Mouse (Mus musculus): ENCODE data around the gene Fut9.

Gene Fut9

DNA sequence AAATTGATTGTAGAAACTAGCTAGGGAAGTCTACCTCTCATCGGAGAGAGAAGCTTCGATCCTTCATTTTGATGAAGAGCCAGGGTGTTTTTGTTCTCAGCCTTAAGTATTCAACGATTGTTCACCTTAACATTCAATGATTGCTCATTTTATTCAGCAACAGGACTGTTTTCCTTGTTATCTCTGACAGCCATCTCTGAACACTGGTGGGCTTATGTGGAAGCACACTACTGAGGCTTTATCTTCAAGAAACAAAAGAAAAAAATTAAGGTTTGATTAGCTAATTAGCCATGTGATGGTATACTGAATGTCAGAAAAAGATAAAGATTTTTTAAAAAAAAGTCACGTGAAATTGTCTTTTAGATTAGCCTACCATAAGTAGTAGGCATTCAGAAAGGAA, 158.1 kb downstream of the Fut9 start:
- no peak for DNase-seq

DNA sequence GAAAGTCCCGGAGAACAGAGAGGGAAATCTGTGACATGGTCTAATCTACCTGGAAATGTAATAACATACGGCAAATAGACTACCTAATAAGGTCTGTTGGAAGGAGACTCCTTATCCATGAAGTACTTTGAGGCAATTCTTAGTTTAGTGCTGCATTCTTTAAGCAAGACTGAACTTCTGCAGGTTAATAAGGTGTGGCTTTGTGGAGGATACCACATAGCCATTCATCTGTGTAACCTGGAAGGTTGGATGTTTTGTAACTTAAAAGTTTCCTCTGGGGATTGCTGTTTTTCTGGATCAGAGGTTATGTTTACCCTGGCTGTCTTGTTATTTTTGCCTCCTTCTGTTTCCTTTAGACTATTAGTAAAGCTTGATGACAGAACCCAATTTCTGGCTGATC, 166.8 kb downstream of the Fut9 start:
- DNase-seq, result no peak

DNA sequence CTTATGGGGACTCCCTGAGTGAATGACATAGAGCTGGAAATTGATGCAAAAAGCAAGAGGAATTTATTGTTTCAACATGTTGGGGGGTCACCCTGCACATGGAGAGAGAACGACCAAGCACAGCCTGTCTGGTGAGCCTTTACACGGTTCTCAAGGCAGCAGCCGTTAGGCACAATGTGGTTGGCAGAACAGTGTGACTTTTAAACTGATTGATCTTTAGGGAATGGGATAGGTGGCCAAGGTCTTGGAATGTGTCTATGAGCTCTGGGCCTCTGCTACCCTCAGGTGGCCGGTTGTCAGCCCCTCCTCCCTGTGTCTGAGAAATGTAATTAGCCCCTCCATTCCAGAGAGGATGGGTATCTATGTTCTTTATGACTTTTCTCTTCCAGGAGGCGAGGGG, 171.9 kb downstream of the Fut9 start:
- no peak for DNase-seq

DNA sequence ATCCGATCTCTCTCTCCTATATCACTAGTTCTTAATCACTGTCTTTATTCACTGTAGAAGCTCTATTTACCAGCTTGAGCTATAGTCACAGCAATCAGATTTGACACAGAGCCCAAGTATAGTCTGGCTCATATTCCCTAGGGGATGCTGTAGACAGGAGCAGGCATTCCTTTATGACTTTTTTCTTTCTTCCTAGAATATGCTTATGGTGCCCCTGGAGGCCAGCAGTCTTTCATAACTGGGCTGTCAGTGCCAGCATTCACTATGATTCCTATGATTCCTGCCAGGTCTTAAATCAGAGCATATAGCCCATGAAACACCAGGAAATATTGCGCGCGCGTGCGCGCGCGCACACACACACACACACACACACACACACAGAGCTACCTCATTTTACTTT, 172.6 kb downstream of the Fut9 start:
- DNase-seq, result peak; percentile 39 to 49

DNA sequence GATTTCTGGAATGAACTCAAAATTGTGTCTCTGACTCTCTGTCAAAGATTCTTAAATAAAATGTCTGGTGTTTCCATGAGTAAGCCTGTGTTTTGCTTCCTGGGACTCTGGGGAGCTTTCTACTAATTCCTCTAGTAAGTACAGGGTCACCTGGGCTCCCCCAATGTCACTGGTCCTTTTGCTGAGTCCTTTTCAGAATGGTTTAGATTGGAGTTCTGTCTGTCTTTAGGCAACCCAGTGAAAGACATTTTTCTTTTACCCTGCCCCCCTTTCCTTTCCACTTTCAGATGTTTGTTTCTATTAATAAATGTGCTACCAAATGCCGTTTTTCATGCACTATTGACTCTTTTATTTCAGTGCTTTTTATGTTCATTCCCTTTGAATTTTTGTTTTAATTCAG, 173.0 kb downstream of the Fut9 start:
- DNase-seq, result no peak

DNA sequence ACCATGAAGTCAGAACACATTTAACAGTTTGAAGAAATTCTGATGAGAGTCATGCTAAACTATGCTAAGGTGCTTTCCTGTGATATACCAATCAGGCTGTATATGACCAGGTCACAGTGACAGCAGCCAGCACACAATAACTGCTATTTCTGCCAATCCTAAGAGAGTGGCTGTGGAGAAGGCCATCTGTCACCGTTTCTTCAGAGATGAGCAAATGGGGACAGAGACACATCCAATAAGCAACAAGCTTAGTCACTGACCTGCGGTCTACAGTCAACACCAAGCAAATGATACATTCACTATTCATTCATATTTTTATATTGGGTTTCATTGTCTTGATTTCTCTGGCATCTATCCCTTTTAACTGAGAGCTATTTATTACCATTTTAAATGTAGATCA, 176.9 kb downstream of the Fut9 start:
- DNase-seq, result peak; percentile 75 to 88

DNA sequence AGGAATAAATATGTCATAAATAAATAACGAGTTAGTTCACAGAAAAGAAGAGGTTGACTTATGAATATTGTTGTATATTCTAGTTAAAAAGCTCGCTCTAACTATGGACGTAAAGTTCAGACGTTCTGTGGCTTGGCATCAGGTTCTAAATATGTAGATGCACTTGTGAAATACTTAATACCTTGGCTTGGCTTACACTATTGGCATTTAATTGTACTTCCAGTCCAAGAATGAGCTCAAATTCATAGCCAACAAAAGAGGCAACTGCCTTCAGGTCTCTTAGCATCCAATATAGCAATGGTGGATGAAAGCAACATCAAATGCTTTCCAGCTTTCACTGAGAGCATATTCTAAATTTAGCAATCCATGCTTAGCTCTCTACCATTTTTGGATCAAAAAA, 182.7 kb downstream of the Fut9 start:
- DNase-seq, result no peak

DNA sequence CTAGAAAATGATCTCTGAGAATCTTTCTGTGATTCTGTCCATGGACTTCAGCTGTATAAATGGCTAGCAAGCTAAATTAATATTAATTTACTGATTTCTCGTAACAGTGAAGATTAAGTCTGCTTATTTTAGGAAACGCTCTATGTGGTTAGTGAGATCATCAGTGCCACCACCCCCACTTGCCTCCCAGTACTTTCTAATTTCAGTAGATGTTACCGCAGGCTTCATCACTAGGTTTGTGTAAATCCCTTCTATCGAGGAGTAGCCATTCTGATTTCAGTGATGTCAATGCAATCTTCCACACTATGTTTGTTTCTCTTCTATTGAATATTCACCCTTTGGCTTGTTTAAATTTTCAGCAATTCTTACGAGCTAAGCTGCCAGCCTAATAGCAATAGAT, 186.6 kb downstream of the Fut9 start:
- DNase-seq, result no peak

DNA sequence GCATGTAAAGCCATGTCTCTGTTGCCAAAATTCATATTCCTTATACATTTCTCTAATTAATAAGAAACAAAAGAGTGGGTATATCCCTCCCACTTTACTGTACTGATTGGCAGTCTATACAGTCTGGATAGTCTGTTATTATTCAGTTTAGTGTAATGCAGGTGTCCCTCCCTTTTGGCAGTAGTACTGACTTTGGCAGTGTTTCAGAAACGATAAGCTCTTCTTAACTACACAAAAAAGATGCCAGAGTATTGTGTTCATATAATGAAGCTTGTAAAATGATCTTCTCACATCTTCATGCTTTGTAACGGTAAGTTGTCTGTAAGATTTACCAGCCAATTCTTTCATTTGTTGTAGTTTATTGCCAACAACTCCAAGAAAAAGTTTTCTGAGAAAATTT, 189.6 kb downstream of the Fut9 start:
- DNase-seq, result no peak

DNA sequence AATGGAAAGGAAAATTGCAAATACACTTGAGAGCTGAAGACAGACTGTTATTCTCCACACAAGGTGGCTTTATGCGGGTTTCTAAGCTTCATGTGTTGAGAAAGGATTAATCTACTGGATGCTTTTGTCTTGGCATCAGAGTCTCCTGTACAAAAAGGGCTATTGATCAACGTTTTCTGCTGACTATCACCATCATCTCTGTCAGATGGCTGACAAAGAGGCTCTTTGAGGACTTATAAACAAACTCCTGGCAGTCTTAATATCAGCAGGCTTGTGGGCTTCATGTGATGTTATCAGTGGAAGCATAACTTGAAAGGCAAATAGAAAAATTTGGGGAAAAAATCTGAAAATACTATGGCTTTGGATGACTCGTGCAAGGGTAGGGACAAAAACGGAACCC, 206.8 kb downstream of the Fut9 start:
- no peak for DNase-seq
